ENCODE assay signal across 12 mouse cellular contexts in the genomic region with DNA sequence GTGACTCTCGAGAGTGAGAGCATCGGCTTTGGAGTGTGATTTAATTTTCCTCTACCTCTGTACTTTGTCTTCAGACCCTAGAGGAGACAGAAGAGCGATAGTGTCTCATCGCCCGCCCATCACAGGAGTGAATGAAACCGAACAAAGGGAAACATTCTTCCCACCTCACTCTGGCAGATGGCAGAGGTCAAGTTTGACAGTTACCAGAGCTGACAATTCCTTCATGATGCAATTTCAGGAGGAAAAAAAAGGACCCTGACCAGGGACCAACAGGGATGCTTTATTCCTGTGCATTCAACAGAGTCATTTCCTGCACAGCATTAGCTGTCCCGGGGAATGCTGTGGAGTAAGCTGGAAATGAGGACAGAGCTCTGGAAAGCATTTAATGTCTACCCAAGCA.
A peak's percentile ranks its signal among the peaks of the same experiment; 100 is the strongest.
DNase-seq lines count a peak whose midpoint lies in the region; ATAC-seq lines count a peak whose summit lies in the region.
"Had no signal": no experiment of that assay in that cellular context is flagged by ENCODE, and none has a peak within 500 bp of the region (broad histone marks: within the 10 kb centered on the region; RNA-seq: fewer than 3 reads in every experiment).

No protein-coding gene starts in this region.

- H3K27ac ChIP-seq in kidney, embryonic 14.5 days (ENCODE audit: low read depth, low read length): 0 out of 2 replicates have a peak overlapping the region, but pooled peaks have one; percentile 19
- 0 out of 2 replicates have a peak overlapping the region, but pooled peaks have one; percentile 20 for H3K27ac ChIP-seq in hindbrain, embryonic 11.5 days (ENCODE audit: low read depth, low read length)
- H3K27ac ChIP-seq in liver, embryonic 11.5 days (ENCODE audit: low read depth, low read length): no peak overlapping the region
- H3K27ac ChIP-seq: midbrain, embryonic 12.5 days had no signal

- no peaks in the 10 kb centered on the region for H3K36me3 ChIP-seq in kidney, embryonic 14.5 days (ENCODE audit: control insufficient read depth, insufficient read depth, low read length)
- no peaks in the 10 kb centered on the region for H3K36me3 ChIP-seq in hindbrain, embryonic 11.5 days (ENCODE audit: control insufficient read depth, insufficient read depth, low read length)
- H3K36me3 ChIP-seq in liver, embryonic 11.5 days (ENCODE audit: control insufficient read depth, insufficient read depth, low read length): no peaks in the 10 kb centered on the region
- H3K36me3 ChIP-seq: midbrain, embryonic 12.5 days had no signal

- no peak overlapping the region for H3K4me2 ChIP-seq in kidney, embryonic 14.5 days (replicated peaks; ENCODE audit: low read depth, low read length)
- no peak overlapping the region; the same call in 1 of the 2 replicates for H3K4me2 ChIP-seq in hindbrain, embryonic 11.5 days (replicated peaks; ENCODE audit: low read depth, low read length)
- no peak overlapping the region for H3K4me2 ChIP-seq in liver, embryonic 11.5 days
- H3K4me2 ChIP-seq: midbrain, embryonic 12.5 days had no signal

- H3K9me3 ChIP-seq in kidney, embryonic 14.5 days (ENCODE audit: control insufficient read depth, low read length): peaks cover 3% of the 10 kb centered on the region; the same call in 1 of the 2 replicates
- no peaks in the 10 kb centered on the region for H3K9me3 ChIP-seq in hindbrain, embryonic 11.5 days (ENCODE audit: control insufficient read depth, low read length)
- no peaks in the 10 kb centered on the region for H3K9me3 ChIP-seq in liver, embryonic 11.5 days (ENCODE audit: control insufficient read depth, low read length)
- H3K9me3 ChIP-seq: midbrain, embryonic 12.5 days had no signal

- no peak overlapping the region for H3K9ac ChIP-seq in kidney, embryonic 14.5 days (ENCODE audit: low read depth, low read length)
- H3K9ac ChIP-seq in hindbrain, embryonic 11.5 days (ENCODE audit: low read depth, low read length): no peak overlapping the region
- H3K9ac ChIP-seq in liver, embryonic 11.5 days (ENCODE audit: low read depth, low read length): no peak overlapping the region
- H3K9ac ChIP-seq: midbrain, embryonic 12.5 days had no signal

- no peaks in the 10 kb centered on the region for H3K27me3 ChIP-seq in kidney, embryonic 14.5 days (ENCODE audit: control insufficient read depth, insufficient read depth, low read length)
- no peaks in the 10 kb centered on the region for H3K27me3 ChIP-seq in hindbrain, embryonic 11.5 days (ENCODE audit: control insufficient read depth, insufficient read depth, low read length)
- no peaks in the 10 kb centered on the region for H3K27me3 ChIP-seq in liver, embryonic 11.5 days (replicated peaks; ENCODE audit: control insufficient read depth, insufficient read depth, low read length)
- H3K27me3 ChIP-seq: midbrain, embryonic 12.5 days had no signal

- H3K4me1 ChIP-seq in kidney, embryonic 14.5 days (ENCODE audit: control insufficient read depth, insufficient read depth, low read length): 0 out of 2 replicates have a peak, but pooled peaks cover 5% of the 10 kb centered on the region
- 0 out of 2 replicates have a peak, but pooled peaks cover 2% of the 10 kb centered on the region for H3K4me1 ChIP-seq in hindbrain, embryonic 11.5 days (replicated peaks; ENCODE audit: control insufficient read depth, insufficient read depth, low read length)
- H3K4me1 ChIP-seq in liver, embryonic 11.5 days (replicated peaks; ENCODE audit: control insufficient read depth, insufficient read depth, low read length): no peaks in the 10 kb centered on the region; the same call in 1 of the 2 replicates

- 45% methylated on average over 7 of the region's 7 CpGs for WGBS in kidney, embryonic 14.5 days
- WGBS in hindbrain, embryonic 11.5 days: 23% methylated on average over 7 of the region's 7 CpGs
- WGBS in liver, embryonic 11.5 days: 50% methylated on average over 7 of the region's 7 CpGs

- no peak overlapping the region for H3K4me3 ChIP-seq in kidney, embryonic 14.5 days (ENCODE audit: low read length)
- H3K4me3 ChIP-seq in hindbrain, embryonic 11.5 days (ENCODE audit: low read depth, low read length): no peak overlapping the region
- no peak overlapping the region for H3K4me3 ChIP-seq in liver, embryonic 11.5 days (ENCODE audit: low read depth, low read length)
- H3K4me3 ChIP-seq: midbrain, embryonic 12.5 days had no signal

- ATAC-seq in kidney, embryonic 14.5 days (ENCODE audit: low FRiP score, low TSS enrichment): no peak; the same call in 1 of the 2 replicates
- ATAC-seq in hindbrain, embryonic 11.5 days (ENCODE audit: low FRiP score): peak; percentile 69
- ATAC-seq in liver, embryonic 11.5 days (replicated peaks; ENCODE audit: low FRiP score): no peak

- no peak for DNase-seq in kidney, postnatal 10 days
- DNase-seq in embryo, embryonic 11 days: peak; percentile 69
- DNase-seq in hindbrain, embryonic 11.5 days (ENCODE audit: low spot score): peak; percentile 52
- peak; percentile 93 for DNase-seq in retina, embryonic 14.5 days (ENCODE audit: low spot score)
- DNase-seq in right cerebral cortex, adult 18-20 months: no peak
- no peak for DNase-seq in liver, embryonic 11.5 days (ENCODE audit: low spot score)
- DNase-seq: gastrocnemius, postnatal 25 days; left cerebral cortex, postnatal 4 days; right cerebral cortex, postnatal 25 days; thymus, postnatal 4 days had no signal

Comparison
In these comparisons a context has a peak if more than half of its experiments do, and no peak if none do; other contexts are left out.
1. DNase-seq: peak in embryo, embryonic 11 days (single experiment), hindbrain, embryonic 11.5 days (single experiment) and retina, embryonic 14.5 days (single experiment); none in kidney, postnatal 10 days (single experiment), right cerebral cortex, adult 18-20 months (single experiment) and liver, embryonic 11.5 days (single experiment).